Mouse (Mus musculus) lung, adult 2 months (tissue): Measurements from ENCODE around the gene Mrps16.

ENCODE experiments used
- CTCF ChIP-seq: fragments of 200-500 bp; IDR thresholded peaks from 2 replicates; pipeline ENCODE4 v1.5.1; 2011; ENCODE audit warnings: mild to moderate bottlenecking, low read length, control low read depth; ENCODE audit not compliant: insufficient read depth
- POLR2A ChIP-seq: fragments of 200-500 bp; IDR thresholded peaks from 2 replicates; pipeline ENCODE4 v1.6.1; 2011; ENCODE audit warnings: low read depth, mild to moderate bottlenecking, control low read depth, low read length, borderline replicate concordance; ENCODE audit errors: extremely low read depth

DNA sequence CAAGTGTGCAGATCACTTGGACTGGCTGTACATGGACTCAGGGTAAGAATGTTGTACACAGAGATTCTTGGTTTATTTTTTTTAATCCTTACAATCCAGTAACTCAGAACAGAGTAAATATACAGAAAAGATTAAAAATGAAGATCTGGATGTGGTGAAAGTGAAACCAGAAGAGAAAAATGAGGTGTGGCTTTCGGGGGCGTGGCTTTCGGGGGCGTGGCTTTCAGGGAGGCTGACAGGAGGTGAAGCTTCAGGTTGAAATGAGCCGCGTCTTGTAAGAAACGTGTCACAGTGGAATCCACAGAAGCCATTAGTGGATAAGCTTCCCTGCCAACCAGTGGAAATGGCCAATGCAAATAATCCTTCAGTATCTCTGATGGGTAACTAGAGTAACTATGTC lies 52.6 kb downstream of the Mrps16 start:
- no peak for TF ChIP-seq CTCF
- no peak for TF ChIP-seq POLR2A
